Mouse (Mus musculus) small intestine, adult 2 months (tissue): ENCODE results near the gene 1700025G04Rik.

Source experiments
- CTCF ChIP-seq: fragments of 200-500 bp; IDR thresholded peaks from 2 replicates; pipeline ENCODE4 v1.5.1; 2012; ENCODE audit warnings: low read depth, mild to moderate bottlenecking, control low read depth, inconsistent platforms, low read length, moderate library complexity, mixed read lengths; ENCODE audit not compliant: insufficient replicate concordance, insufficient read length; ENCODE audit errors: extremely low read depth
- POLR2A ChIP-seq: fragments of 200-500 bp; IDR thresholded peaks from 2 replicates; pipeline ENCODE4 v1.6.1; 2012; ENCODE audit warnings: low read depth, mild to moderate bottlenecking, control low read depth, inconsistent platforms, low read length, moderate library complexity

- TF ChIP-seq CTCF (no peak), POLR2A (no peak)
Observed at GRCm38 (mm10) chr1:152032144-152032543, 57.8 kb downstream of the 1700025G04Rik start.
